Mouse (Mus musculus) heart, adult 11 months (tissue): ENCODE data around the gene Gypa.

Experiments used
- DNase-seq: peaks from one replicate; pipeline ENCODE4 v3.0.0; 2022

Gene Gypa

GRCm38 (mm10) chr8:80551303-80551702 is 57.7 kb downstream of the Gypa start:
- no peak for DNase-seq

- peak; percentile 40 for DNase-seq
Measured at GRCm38 (mm10) chr8:80554991-80555390, 61.4 kb downstream of the Gypa start.
